Mouse (Mus musculus) granulocyte monocyte progenitor cell, adult 5-6 weeks (primary cell): Measurements from ENCODE around the gene Defb21. TPM values are rescaled to one million over a fixed set of nuclear protein-coding genes. Genes with fewer than 3 reads are reported as not detected.

Experiments
- ATAC-seq: replicated peaks from 2 replicates; pipeline ENCODE4 v1.8.0; 2016; ENCODE audit warnings: mild to moderate bottlenecking, moderate TSS enrichment, inconsistent platforms; ENCODE audit not compliant: poor library complexity, severe bottlenecking
- total RNA-seq, 2 experiments: library from RNA; stranded (forward) in 1 of 2; stranded (reverse) in 1 of 2; fragments of 200-712, 200-1000 nt in 1 of 2; fragments of >200 nt in 1 of 2; fragmentation: Nextera tagmentation in 1 of 2; gene quantifications; 2 replicates each; pipeline ENCODE4 v1.2.3; 2014 to 2017

Defb21 gene
- total RNA-seq (2014; fragmentation: Nextera tagmentation) (not detected in 2 replicates), total RNA-seq (2017) (not detected in 2 replicates)

- no peak for ATAC-seq
Observed at GRCm38 (mm10) chr2:152572114-152572794, at the start of gene Defb21. Gene Defb21, plus strand, starts transcription at chr2:152572744.

- ATAC-seq: no peak
Observed at GRCm38 (mm10) chr2:152539944-152540710, 32.4 kb upstream of the Defb21 start, which contains the start of gene Defb29. Gene Defb29, minus strand, starts transcription at chr2:152540098.

- peak; percentile 95 for ATAC-seq
Observed at GRCm38 (mm10) chr2:152541979-152542378, 30.6 kb upstream of the Defb21 start.

GRCm38 (mm10) chr2:152542897-152543296, 29.6 kb upstream of the Defb21 start:
- no peak for ATAC-seq

GRCm38 (mm10) chr2:152543478-152543877, 29.1 kb upstream of the Defb21 start:
- no peak for ATAC-seq

- peak; percentile 66 for ATAC-seq
Observed at GRCm38 (mm10) chr2:152544691-152545090, 27.9 kb upstream of the Defb21 start.

- ATAC-seq: no peak
Observed at GRCm38 (mm10) chr2:152548124-152548523, 24.4 kb upstream of the Defb21 start.

GRCm38 (mm10) chr2:152553774-152554423, 18.6 kb upstream of the Defb21 start:
- peak; percentile 76 for ATAC-seq

- no peak; the same call in 1 of the 2 replicates for ATAC-seq
Observed at GRCm38 (mm10) chr2:152556655-152557054, 15.9 kb upstream of the Defb21 start.

- ATAC-seq: no peak
Observed at GRCm38 (mm10) chr2:152569038-152569437, 3.5 kb upstream of the Defb21 start, which contains the start of gene Gm17416. Gene Gm17416, plus strand, starts transcription at chr2:152569338.

- ATAC-seq: no peak
Observed at GRCm38 (mm10) chr2:152569881-152570280, 2.7 kb upstream of the Defb21 start.

GRCm38 (mm10) chr2:152570313-152570712, 2.2 kb upstream of the Defb21 start:
- ATAC-seq: no peak

GRCm38 (mm10) chr2:152573484-152573883, 940 bp downstream of the Defb21 start:
- ATAC-seq: no peak

- no peak for ATAC-seq
Observed at GRCm38 (mm10) chr2:152580107-152580506, 7.6 kb downstream of the Defb21 start, which contains the start of gene Defb19. Gene Defb19, minus strand, starts transcription at chr2:152580312.

- no peak for ATAC-seq
Observed at GRCm38 (mm10) chr2:152580612-152581011, 8.1 kb downstream of the Defb21 start.

- peak; percentile 78 for ATAC-seq
Observed at GRCm38 (mm10) chr2:152586926-152587560, 14.5 kb downstream of the Defb21 start.

GRCm38 (mm10) chr2:152588450-152588849, 15.9 kb downstream of the Defb21 start:
- no peak for ATAC-seq

- no peak for ATAC-seq
Observed at GRCm38 (mm10) chr2:152589021-152589420, 16.5 kb downstream of the Defb21 start.

- ATAC-seq: no peak
Observed at GRCm38 (mm10) chr2:152599299-152599698, 26.8 kb downstream of the Defb21 start, which contains the start of gene Defb45. Gene Defb45, minus strand, starts transcription at chr2:152599399.

- no peak for ATAC-seq
Observed at GRCm38 (mm10) chr2:152600076-152600475, 27.5 kb downstream of the Defb21 start.
